Mouse (Mus musculus): ENCODE data around the gene 4931417E11Rik. TPM values are rescaled to one million over a fixed set of nuclear protein-coding genes. Genes with fewer than 3 reads are reported as not detected.

4931417E11Rik gene
- not detected in 2 replicates for polyA plus RNA-seq (2015; fragmentation: Nextera tagmentation; extraction: Ambion mirVana)

- H3K9ac ChIP-seq (ENCODE audit: low read length): no peak within 1 kb of the TSS
- no peaks in the 10 kb centered on the region for H3K36me3 ChIP-seq (ENCODE audit: control insufficient read depth, insufficient read depth)
- WGBS: 84% methylated on average over 8 of the region's 8 CpGs
- no peaks in the 10 kb centered on the region for H3K4me1 ChIP-seq (ENCODE audit: control insufficient read depth, insufficient read depth, low read length)
- no peaks in the 10 kb centered on the region for H3K9me3 ChIP-seq (replicated peaks; ENCODE audit: control insufficient read depth, low read length)
- no peak within 1 kb of the TSS for H3K27ac ChIP-seq (ENCODE audit: low read length)
- no peak within 1 kb of the TSS for H3K4me2 ChIP-seq (ENCODE audit: low read depth, low read length)
- ATAC-seq (replicated peaks; ENCODE audit: extremely low read depth, insufficient read depth, low FRiP score): no peak
- no peak within 1 kb of the TSS for H3K4me3 ChIP-seq (ENCODE audit: low read length)
- no peaks in the 10 kb centered on the region for H3K27me3 ChIP-seq (ENCODE audit: control insufficient read depth, insufficient read depth, low read length)
Observed at GRCm38 (mm10) chr6:73469567-73469966, at the start of gene 4931417E11Rik. 4931417E11Rik (minus strand) TSS chr6:73469667.

- H3K4me3 ChIP-seq (ENCODE audit: low read length): no peak overlapping the region
- WGBS: 26% methylated on average over 14 of the region's 14 CpGs
- ATAC-seq (replicated peaks; ENCODE audit: extremely low read depth, insufficient read depth, low FRiP score): no peak
- H3K9ac ChIP-seq (ENCODE audit: low read length): no peak overlapping the region
- no peaks in the 10 kb centered on the region for H3K4me1 ChIP-seq (ENCODE audit: control insufficient read depth, insufficient read depth, low read length)
- H3K27me3 ChIP-seq (ENCODE audit: control insufficient read depth, insufficient read depth, low read length): no peaks in the 10 kb centered on the region
- no peak overlapping the region for H3K27ac ChIP-seq (ENCODE audit: low read length)
- no peaks in the 10 kb centered on the region for H3K36me3 ChIP-seq (ENCODE audit: control insufficient read depth, insufficient read depth)
- no peaks in the 10 kb centered on the region for H3K9me3 ChIP-seq (replicated peaks; ENCODE audit: control insufficient read depth, low read length)
- no peak overlapping the region for H3K4me2 ChIP-seq (ENCODE audit: low read depth, low read length)
Observed at GRCm38 (mm10) chr6:73517818-73518396, 48.4 kb upstream of the 4931417E11Rik start.

GRCm38 (mm10) chr6:73512907-73513306, 43.4 kb upstream of the 4931417E11Rik start:
- Histone ChIP-seq H3K9ac (ENCODE audit: low read length) (no peak overlapping the region), H3K9me3 (replicated peaks; ENCODE audit: control insufficient read depth, low read length) (no peaks in the 10 kb centered on the region), H3K27ac (ENCODE audit: low read length) (no peak overlapping the region), H3K27me3 (ENCODE audit: control insufficient read depth, insufficient read depth, low read length) (no peaks in the 10 kb centered on the region), H3K36me3 (ENCODE audit: control insufficient read depth, insufficient read depth) (no peaks in the 10 kb centered on the region), H3K4me1 (ENCODE audit: control insufficient read depth, insufficient read depth, low read length) (no peaks in the 10 kb centered on the region), H3K4me3 (ENCODE audit: low read length) (no peak overlapping the region), H3K4me2 (ENCODE audit: low read depth, low read length) (no peak overlapping the region)
- ATAC-seq (replicated peaks; ENCODE audit: extremely low read depth, insufficient read depth, low FRiP score): no peak
- WGBS: 19% methylated on average over 1 of the region's 1 CpGs

GRCm38 (mm10) chr6:73499631-73500030, 30.2 kb upstream of the 4931417E11Rik start:
- H3K9ac ChIP-seq (ENCODE audit: low read length): no peak overlapping the region

GRCm38 (mm10) chr6:73497321-73497720, 27.9 kb upstream of the 4931417E11Rik start:
- Histone ChIP-seq H3K27ac (ENCODE audit: low read length) (no peak overlapping the region), H3K4me2 (ENCODE audit: low read depth, low read length) (no peak overlapping the region), H3K9me3 (replicated peaks; ENCODE audit: control insufficient read depth, low read length) (no peaks in the 10 kb centered on the region), H3K4me1 (ENCODE audit: control insufficient read depth, insufficient read depth, low read length) (no peaks in the 10 kb centered on the region), H3K4me3 (ENCODE audit: low read length) (no peak overlapping the region), H3K27me3 (ENCODE audit: control insufficient read depth, insufficient read depth, low read length) (no peaks in the 10 kb centered on the region), H3K36me3 (ENCODE audit: control insufficient read depth, insufficient read depth) (no peaks in the 10 kb centered on the region), H3K9ac (ENCODE audit: low read length) (no peak overlapping the region)
- 57% methylated on average over 2 of the region's 2 CpGs for WGBS
- ATAC-seq (replicated peaks; ENCODE audit: extremely low read depth, insufficient read depth, low FRiP score): no peak

More at GRCm38 (mm10) chr6:73499631-73500030, 30.2 kb upstream of the 4931417E11Rik start:
- H3K27ac ChIP-seq (ENCODE audit: low read length): no peak overlapping the region
- H3K4me3 ChIP-seq (ENCODE audit: low read length): no peak overlapping the region
- no peaks in the 10 kb centered on the region for H3K27me3 ChIP-seq (ENCODE audit: control insufficient read depth, insufficient read depth, low read length)
- no peaks in the 10 kb centered on the region for H3K9me3 ChIP-seq (replicated peaks; ENCODE audit: control insufficient read depth, low read length)
- ATAC-seq (replicated peaks; ENCODE audit: extremely low read depth, insufficient read depth, low FRiP score): no peak
- H3K36me3 ChIP-seq (ENCODE audit: control insufficient read depth, insufficient read depth): no peaks in the 10 kb centered on the region
- H3K4me2 ChIP-seq (ENCODE audit: low read depth, low read length): no peak overlapping the region
- H3K4me1 ChIP-seq (ENCODE audit: control insufficient read depth, insufficient read depth, low read length): no peaks in the 10 kb centered on the region
- 87% methylated on average over 7 of the region's 7 CpGs for WGBS

GRCm38 (mm10) chr6:73490524-73490923, 21.1 kb upstream of the 4931417E11Rik start:
- Histone ChIP-seq H3K4me3 (ENCODE audit: low read length) (no peak overlapping the region), H3K27me3 (ENCODE audit: control insufficient read depth, insufficient read depth, low read length) (no peaks in the 10 kb centered on the region), H3K9me3 (replicated peaks; ENCODE audit: control insufficient read depth, low read length) (no peaks in the 10 kb centered on the region), H3K4me2 (ENCODE audit: low read depth, low read length) (no peak overlapping the region), H3K9ac (ENCODE audit: low read length) (no peak overlapping the region), H3K4me1 (ENCODE audit: control insufficient read depth, insufficient read depth, low read length) (no peaks in the 10 kb centered on the region), H3K27ac (ENCODE audit: low read length) (no peak overlapping the region), H3K36me3 (ENCODE audit: control insufficient read depth, insufficient read depth) (no peaks in the 10 kb centered on the region)
- WGBS: 93% methylated on average over 1 of the region's 1 CpGs
- no peak for ATAC-seq (replicated peaks; ENCODE audit: extremely low read depth, insufficient read depth, low FRiP score)

- no peaks in the 10 kb centered on the region for H3K9me3 ChIP-seq (replicated peaks; ENCODE audit: control insufficient read depth, low read length)
- H3K4me1 ChIP-seq (ENCODE audit: control insufficient read depth, insufficient read depth, low read length): no peaks in the 10 kb centered on the region
- WGBS: 75% methylated on average over 3 of the region's 3 CpGs
Observed at GRCm38 (mm10) chr6:73485616-73486015, 16.1 kb upstream of the 4931417E11Rik start.

GRCm38 (mm10) chr6:73466084-73466483, 3.4 kb downstream of the 4931417E11Rik start:
- no peaks in the 10 kb centered on the region for H3K27me3 ChIP-seq (ENCODE audit: control insufficient read depth, insufficient read depth, low read length)
- ATAC-seq (replicated peaks; ENCODE audit: extremely low read depth, insufficient read depth, low FRiP score): no peak
- no peak overlapping the region for H3K4me2 ChIP-seq (ENCODE audit: low read depth, low read length)
- 68% methylated on average over 3 of the region's 3 CpGs for WGBS
- H3K4me1 ChIP-seq (ENCODE audit: control insufficient read depth, insufficient read depth, low read length): no peaks in the 10 kb centered on the region
- H3K36me3 ChIP-seq (ENCODE audit: control insufficient read depth, insufficient read depth): no peaks in the 10 kb centered on the region
- no peaks in the 10 kb centered on the region for H3K9me3 ChIP-seq (replicated peaks; ENCODE audit: control insufficient read depth, low read length)
- H3K9ac ChIP-seq (ENCODE audit: low read length): no peak overlapping the region
- H3K27ac ChIP-seq (ENCODE audit: low read length): no peak overlapping the region
- no peak overlapping the region for H3K4me3 ChIP-seq (ENCODE audit: low read length)

More at GRCm38 (mm10) chr6:73485616-73486015, 16.1 kb upstream of the 4931417E11Rik start:
- no peak overlapping the region for H3K9ac ChIP-seq (ENCODE audit: low read length)
- H3K27me3 ChIP-seq (ENCODE audit: control insufficient read depth, insufficient read depth, low read length): no peaks in the 10 kb centered on the region
- H3K27ac ChIP-seq (ENCODE audit: low read length): no peak overlapping the region
- no peak overlapping the region for H3K4me2 ChIP-seq (ENCODE audit: low read depth, low read length)
- H3K36me3 ChIP-seq (ENCODE audit: control insufficient read depth, insufficient read depth): no peaks in the 10 kb centered on the region
- no peak for ATAC-seq (replicated peaks; ENCODE audit: extremely low read depth, insufficient read depth, low FRiP score)
- H3K4me3 ChIP-seq (ENCODE audit: low read length): no peak overlapping the region

- WGBS: 59% methylated on average over 5 of the region's 5 CpGs
- Histone ChIP-seq H3K9ac (ENCODE audit: low read length) (no peak overlapping the region), H3K4me2 (ENCODE audit: low read depth, low read length) (no peak overlapping the region), H3K36me3 (ENCODE audit: control insufficient read depth, insufficient read depth) (no peaks in the 10 kb centered on the region), H3K4me3 (ENCODE audit: low read length) (no peak overlapping the region), H3K9me3 (replicated peaks; ENCODE audit: control insufficient read depth, low read length) (no peaks in the 10 kb centered on the region), H3K4me1 (ENCODE audit: control insufficient read depth, insufficient read depth, low read length) (no peaks in the 10 kb centered on the region), H3K27me3 (ENCODE audit: control insufficient read depth, insufficient read depth, low read length) (no peaks in the 10 kb centered on the region), H3K27ac (ENCODE audit: low read length) (no peak overlapping the region)
- no peak for ATAC-seq (replicated peaks; ENCODE audit: extremely low read depth, insufficient read depth, low FRiP score)
Observed at GRCm38 (mm10) chr6:73462543-73462942, 6.9 kb downstream of the 4931417E11Rik start.

Data from heart, embryonic 16.5 days (tissue).